Mouse (Mus musculus) erythroblast, adult 5-6 weeks (primary cell): Measurements from ENCODE around the gene Usp15. TPM values are rescaled to one million over a fixed set of nuclear protein-coding genes. Genes with fewer than 3 reads are reported as not detected.
A peak's percentile ranks its signal among the peaks of the same experiment; 100 is the strongest.

Experiments used
- ATAC-seq: replicated peaks from 2 replicates; pipeline ENCODE4 v1.8.0; 2016; ENCODE audit warnings: moderate number of reproducible peaks, mild to moderate bottlenecking, moderate TSS enrichment, inconsistent platforms; ENCODE audit not compliant: poor library complexity, low FRiP score, severe bottlenecking
- total RNA-seq, 2 experiments: library from RNA; stranded (forward) in 1 of 2; stranded (reverse) in 1 of 2; fragments of 150-400 nt in 1 of 2; fragments of 200-764, 138-1000 nt in 1 of 2; gene quantifications; 2 replicates each; pipeline versions ENCODE4 v1.2.3 to v1.2.4; 2015 to 2017; ENCODE audit warnings: low replicate concordance in 2 of 2

Gene Usp15
- total RNA-seq, 2 experiments from 2014 or later, result 421 to 1,103 TPM

- no peak for ATAC-seq
These were observed 84.0 kb downstream of the Usp15 start for GRCm38 (mm10) chr10:123112787-123113168.

- no peak for ATAC-seq
These were observed 84.6 kb downstream of the Usp15 start for GRCm38 (mm10) chr10:123112056-123112786.

- no peak; the same call in 1 of the 2 replicates for ATAC-seq
These were observed 86.2 kb downstream of the Usp15 start for GRCm38 (mm10) chr10:123110548-123110947.

GRCm38 (mm10) chr10:123108527-123108926, 88.3 kb downstream of the Usp15 start:
- no peak for ATAC-seq

GRCm38 (mm10) chr10:123108121-123108520, 88.7 kb downstream of the Usp15 start:
- ATAC-seq, result no peak

GRCm38 (mm10) chr10:123101303-123101702, 95.5 kb downstream of the Usp15 start:
- ATAC-seq, result no peak

GRCm38 (mm10) chr10:123100584-123100983, 96.2 kb downstream of the Usp15 start:
- no peak for ATAC-seq

- ATAC-seq, result no peak
These were observed 102.3 kb downstream of the Usp15 start for GRCm38 (mm10) chr10:123094504-123094903.

GRCm38 (mm10) chr10:123092577-123092976, 104.2 kb downstream of the Usp15 start:
- ATAC-seq, result no peak

- peak; percentile 84 for ATAC-seq
These were observed 105.1 kb downstream of the Usp15 start for GRCm38 (mm10) chr10:123091737-123092136.

GRCm38 (mm10) chr10:123089425-123089930, 107.3 kb downstream of the Usp15 start:
- ATAC-seq, result no peak

GRCm38 (mm10) chr10:123086847-123087246, 109.9 kb downstream of the Usp15 start:
- ATAC-seq, result no peak

- no peak for ATAC-seq
These were observed 111.7 kb downstream of the Usp15 start for GRCm38 (mm10) chr10:123084900-123085641.

GRCm38 (mm10) chr10:123084307-123084706, 112.5 kb downstream of the Usp15 start:
- ATAC-seq, result no peak

- peak; percentile 98 for ATAC-seq
These were observed 120.4 kb downstream of the Usp15 start, which contains the start of gene Mon2 for GRCm38 (mm10) chr10:123076245-123077023. Gene Mon2 (minus strand): TSS chr10:123076505.

GRCm38 (mm10) chr10:123075751-123076242, 121.0 kb downstream of the Usp15 start:
- peak; percentile 28 for ATAC-seq

GRCm38 (mm10) chr10:123071997-123072396, 124.8 kb downstream of the Usp15 start:
- ATAC-seq, result no peak

GRCm38 (mm10) chr10:123063021-123063420, 133.8 kb downstream of the Usp15 start:
- ATAC-seq, result no peak

- no peak for ATAC-seq
These were observed 136.0 kb downstream of the Usp15 start for GRCm38 (mm10) chr10:123060831-123061230.

- no peak for ATAC-seq
These were observed 139.7 kb downstream of the Usp15 start for GRCm38 (mm10) chr10:123057082-123057481.
